Mouse (Mus musculus) heart, postnatal 14 days (tissue): ENCODE measurements around the gene Mfap2. TPM values are rescaled to one million over a fixed set of nuclear protein-coding genes. Genes with fewer than 3 reads are reported as not detected.

Source experiments
- DNase-seq, 2 experiments: peaks; one replicate each; pipeline ENCODE4 v3.0.0; 2021 to 2022
- intact Hi-C: fragments of 180-260 bp; cut with DNase I; formaldehyde crosslinking; loops from one replicate; pipeline ENCODE4 v1.15.1; 2025
- total RNA-seq, 2 experiments: library from RNA; stranded (reverse); gene quantifications; 2 replicates each; pipeline ENCODE4 v1.2.3; 2021

Mfap2 gene
- total RNA-seq, 2 experiments from 2014 or later, result 24.5 to 28.1 TPM

DNA sequence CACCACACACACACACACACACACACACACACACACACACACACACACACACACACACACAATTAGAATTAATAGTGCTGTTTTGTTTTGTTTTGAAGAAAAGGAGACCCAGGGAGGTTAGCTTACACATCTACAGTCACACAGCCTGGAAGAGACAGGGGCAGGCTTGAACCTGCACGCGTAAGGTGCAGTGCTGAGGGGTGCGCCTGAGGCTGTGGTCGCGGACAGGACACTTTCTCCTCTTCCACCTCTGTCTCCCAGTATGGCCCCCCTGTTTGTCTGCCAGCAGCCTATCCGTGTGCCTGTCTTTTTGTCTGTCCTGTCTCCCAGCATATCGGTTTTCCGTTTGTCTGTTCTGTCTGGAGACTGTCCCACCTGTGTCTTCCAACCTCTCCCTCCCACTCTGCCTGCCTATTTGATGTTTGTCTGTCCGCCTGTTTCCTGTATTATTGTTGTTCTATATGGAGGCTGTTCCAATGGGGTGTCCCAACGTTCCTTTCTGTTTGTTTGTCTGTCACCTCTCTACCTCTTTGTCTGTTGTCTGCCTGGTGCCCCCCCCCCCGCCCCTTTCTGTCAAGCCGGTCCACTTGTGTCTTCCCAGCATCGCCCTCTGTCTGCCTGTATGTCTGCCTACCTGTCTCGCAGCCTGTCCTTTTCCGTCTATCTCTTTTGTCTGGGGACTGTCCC lies 24.1 kb upstream of the Mfap2 start:
- DNase-seq, result no peak
- intact Hi-C loops, result loop anchor here (2.0 to 5.0 kb wide), 2 partner anchors 21 to 41 kb away; no protein-coding TSS in a partner anchor

DNA sequence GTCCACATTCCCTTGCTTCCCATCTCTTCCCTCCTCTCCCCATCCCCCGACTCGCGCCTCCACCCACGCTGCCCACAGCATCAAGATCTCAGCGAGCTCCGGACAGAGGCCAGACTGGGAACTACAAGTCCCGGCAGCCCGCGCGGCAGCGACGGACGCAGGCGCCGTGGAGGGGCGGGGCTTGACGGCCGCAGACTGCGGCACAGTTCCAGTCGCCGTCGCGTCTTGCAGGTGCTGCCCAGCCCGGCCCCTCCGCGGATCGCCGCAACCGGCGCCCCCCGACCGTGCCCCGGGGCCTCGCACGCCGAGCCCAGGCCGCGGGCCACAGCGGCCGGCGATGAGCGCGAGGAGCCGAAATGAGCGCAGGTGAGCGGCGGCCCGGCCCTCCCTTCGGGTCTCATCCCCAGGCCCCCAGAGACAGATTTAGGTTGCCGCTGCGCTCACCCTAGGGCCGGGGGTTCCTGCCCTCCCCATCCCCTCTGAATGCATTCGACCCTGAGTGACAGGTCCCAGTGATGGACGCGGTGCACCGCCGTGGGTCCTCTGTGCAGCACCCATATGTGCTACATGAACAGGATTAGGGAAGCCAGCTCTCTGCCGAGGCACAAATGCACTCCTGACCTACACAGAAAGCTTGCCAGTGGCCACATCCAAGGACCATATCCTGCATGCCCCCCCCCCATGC lies 23.4 kb upstream of the Mfap2 start, which contains the start of gene Atp13a2:
Gene Atp13a2 (plus strand): TSS at position 163 of the 685 bp plus-strand sequence.
- peak; percentile 92 to 95 for DNase-seq
- intact Hi-C loops, result loop anchor here (2.0 to 5.0 kb wide), 2 partner anchors 22 to 40 kb away; no protein-coding TSS in a partner anchor

DNA sequence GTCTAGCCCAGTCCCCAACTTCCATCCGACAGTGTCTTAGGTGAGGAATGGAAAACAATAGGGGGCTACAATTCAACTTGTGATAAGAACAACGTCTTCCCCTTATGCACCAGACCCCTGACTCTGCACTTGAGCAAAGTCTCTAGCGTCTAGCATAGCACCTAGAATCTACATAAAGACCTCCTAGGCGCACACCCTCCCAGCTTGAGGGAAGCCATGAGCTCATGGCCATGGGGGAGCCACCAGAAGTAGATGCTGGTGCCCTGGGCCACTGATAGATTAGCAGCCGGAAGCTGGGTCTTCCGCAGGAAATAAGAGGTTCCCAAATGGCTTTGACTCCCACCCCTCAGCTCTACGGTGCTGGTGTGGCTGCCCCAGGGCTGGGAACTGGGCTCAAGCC lies 22.7 kb upstream of the Mfap2 start:
- intact Hi-C loops, result loop anchor here (2.0 to 5.0 kb wide), 2 partner anchors 23 to 40 kb away; no protein-coding TSS in a partner anchor
- DNase-seq, result no peak

DNA sequence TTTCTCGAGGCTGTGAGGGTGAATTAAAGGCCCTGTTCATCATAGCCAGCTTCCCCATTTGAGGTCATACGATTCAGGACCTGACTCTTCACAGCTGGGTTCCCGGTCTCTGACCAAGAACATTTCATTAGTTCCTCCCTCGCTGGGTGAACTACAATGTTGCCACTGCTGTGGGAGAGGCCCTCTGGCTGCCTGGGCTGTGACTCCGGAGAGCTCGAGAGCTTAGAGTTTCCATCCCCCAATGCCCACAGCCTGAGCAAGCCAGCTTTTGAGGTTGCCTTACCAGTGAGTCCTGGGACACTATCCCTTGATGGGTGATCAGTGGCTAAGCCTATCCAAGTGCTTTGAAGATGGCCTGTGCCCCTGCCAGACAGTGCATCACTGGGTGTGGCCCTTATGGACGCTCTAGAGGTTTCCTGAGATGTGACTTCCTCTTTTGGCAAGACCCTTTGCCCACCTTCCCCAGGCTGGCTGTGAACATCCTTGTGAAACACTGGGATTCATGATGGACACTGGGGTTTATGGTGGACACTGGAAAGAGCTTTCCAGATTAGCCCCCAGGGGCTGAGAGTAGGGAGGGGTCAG lies 21.4 kb upstream of the Mfap2 start:
- intact Hi-C loops, result loop anchor here (5.0 kb wide), 1 partner anchor 39 kb away; no protein-coding TSS in a partner anchor
- DNase-seq, result no peak

DNA sequence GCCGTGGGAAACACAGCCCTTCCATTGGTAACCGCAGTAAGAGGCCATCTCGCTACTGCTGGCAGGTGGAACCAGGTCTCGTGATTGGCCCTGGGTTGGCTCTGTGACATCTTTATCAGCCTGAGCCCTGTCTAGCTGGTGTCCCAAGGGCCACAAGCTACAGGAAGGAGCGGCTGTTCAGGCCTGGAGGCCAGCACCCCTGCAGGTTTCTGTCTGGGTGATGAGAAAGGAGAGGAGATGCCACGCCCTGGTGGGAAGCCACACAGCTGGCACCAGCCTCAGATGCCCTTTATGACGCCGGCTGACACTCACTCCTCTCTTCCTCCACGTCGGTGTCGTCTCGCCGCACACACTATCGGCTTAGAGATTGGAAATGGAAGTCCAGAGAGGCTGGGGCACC lies 20.8 kb upstream of the Mfap2 start:
- intact Hi-C loops, result loop anchor here (5.0 kb wide), 1 partner anchor 38 kb away; no protein-coding TSS in a partner anchor
- DNase-seq, result no peak

DNA sequence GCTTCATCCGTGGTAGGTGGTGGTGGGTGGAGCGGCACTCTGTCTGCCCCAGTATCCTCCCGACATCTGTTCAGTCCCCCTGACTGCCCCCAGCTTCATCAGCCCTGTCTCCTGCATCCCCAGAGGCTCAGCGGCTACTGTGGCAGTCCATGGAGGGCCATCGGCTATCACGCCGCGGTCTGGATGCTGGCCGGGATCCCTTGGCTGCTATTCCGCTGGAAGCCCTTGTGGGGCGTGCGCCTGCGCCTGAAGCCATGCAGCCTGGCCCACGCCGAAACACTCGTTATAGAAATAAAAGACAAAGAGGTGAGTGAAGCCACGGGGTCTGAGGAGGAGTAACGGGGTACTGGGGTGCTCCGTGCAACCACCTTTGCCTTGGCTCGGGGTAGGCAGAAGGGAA lies 18.0 kb upstream of the Mfap2 start:
- intact Hi-C loops, result no loop called here

DNA sequence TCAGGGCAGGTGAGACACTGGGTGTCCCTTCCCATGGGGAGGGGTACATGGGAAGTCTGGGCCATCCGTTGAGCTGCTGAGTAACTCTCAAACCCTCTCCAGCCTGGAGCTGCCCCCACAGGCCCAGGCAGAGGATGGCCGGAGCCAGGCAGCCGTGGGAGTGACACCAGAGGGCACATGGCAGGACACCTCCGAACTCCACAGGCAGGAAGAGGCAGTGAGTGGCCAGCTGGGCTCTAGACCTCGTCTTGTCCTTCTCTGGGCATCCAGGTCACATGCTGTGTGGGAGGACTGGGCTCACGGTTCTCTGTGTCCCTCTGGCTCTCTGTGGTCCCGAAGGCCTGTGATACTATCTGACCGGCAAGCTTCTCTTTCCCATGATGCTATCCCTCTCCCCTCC lies 16.4 kb upstream of the Mfap2 start:
- intact Hi-C loops, result no loop called here

More for the DNA sequence above, 18.0 kb upstream of the Mfap2 start:
- no peak for DNase-seq

DNA sequence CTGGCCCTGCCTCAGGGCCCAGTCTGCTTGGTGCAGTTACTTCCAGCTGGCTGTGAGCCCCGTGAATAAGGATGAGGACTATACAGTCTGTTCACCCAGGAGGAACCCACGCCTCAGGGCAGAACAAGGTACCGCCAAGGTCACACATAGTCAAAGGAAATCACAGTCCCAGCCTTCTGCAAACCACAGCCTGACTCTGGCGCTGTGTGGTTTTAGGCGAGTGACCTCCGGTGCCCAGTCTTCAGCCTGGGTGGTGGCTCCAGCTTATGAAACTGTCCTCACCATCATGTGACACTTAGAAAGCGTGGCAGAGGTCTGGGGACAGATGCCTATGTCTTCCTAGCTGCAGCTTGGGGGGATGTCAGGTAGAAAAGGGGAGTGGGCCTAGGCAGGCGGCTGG lies 14.4 kb upstream of the Mfap2 start:
- intact Hi-C loops, result no loop called here
- no peak for DNase-seq

More for the DNA sequence above, 16.4 kb upstream of the Mfap2 start:
- DNase-seq, result no peak

DNA sequence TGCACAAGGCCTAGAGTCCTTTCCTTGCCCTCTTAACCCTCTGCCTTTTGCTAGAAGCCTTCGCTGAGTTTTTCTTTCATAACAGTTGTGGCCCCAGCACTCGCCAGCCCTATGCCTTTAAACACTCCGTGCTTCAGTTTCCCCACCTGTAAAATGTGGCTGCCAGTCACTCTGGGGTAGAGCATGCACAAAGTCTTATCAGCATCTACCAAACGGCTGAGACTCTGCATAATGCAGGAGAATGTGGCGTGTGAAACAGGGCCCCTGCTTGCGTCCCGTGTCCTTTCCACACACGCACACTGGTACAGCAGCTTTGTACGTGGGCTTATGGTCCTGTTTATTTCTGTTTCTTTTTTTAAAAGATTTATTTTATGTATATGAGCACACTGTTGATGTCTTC lies 13.4 kb upstream of the Mfap2 start:
- intact Hi-C loops, result no loop called here
- DNase-seq, result no peak

DNA sequence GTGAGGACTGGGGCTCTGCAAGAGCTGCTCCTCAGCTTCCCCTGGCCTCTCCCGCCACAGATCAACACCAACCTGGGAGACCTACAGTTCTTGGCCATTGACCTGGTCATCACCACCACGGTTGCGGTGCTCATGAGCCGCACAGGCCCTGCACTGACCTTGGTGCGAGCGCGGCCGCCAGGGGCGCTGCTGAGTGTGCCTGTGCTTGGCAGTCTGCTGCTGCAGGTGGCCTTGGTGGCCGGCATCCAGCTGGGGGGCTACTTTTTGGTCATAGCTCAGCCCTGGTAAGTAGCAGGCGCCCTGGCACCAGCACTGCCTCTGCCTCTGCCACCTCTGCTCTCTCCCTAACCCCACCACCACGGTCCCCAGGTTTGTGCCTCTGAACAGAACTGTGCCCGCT lies 4.2 kb upstream of the Mfap2 start:
- peak; percentile 52 to 63 for DNase-seq
- intact Hi-C loops, result no loop called here

DNA sequence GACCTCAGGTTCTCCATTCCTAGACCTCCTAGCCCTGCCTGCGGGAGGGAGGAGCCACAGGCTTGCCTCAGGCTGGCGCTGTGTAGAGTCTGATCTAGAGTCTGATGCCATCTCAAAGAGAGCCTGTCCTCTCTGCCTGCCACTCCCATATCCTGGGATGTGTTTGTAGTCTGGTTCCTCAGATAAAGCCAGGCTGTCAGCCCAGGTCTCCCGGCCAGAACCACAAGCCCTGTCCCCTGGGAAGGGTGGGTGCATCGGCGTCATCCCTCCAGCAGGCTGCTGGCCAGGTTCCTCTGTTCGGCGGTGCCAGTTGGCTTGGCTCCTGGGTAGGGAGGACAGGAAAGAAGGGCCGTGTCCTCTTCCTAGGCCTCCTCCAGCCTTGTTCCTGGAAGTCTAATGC lies 2.2 kb upstream of the Mfap2 start:
- intact Hi-C loops, result no loop called here
- peak; percentile 72 to 77 for DNase-seq

DNA sequence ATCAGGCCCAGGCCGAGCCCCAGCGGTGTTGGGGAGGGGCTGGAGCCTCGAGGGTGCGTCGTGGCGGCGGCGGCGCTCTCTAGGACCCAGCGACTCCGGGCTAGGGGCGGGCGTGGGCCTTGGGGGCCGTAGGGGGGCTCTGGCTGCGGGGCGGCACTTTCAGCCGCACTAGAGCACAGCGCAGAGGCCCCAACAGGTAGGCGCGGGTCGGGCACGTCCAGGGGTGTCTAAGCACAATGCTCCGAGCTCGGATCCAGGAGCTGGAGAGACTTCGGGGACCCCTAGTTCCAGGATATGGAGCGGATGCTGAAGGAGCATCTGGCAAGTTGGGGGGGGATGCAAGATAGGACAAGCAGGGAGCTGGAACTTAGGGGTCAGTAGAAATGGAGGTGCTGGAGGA lies 308 bp downstream of the Mfap2 start:
- intact Hi-C loops, result no loop called here
- peak; percentile 53 to 57 for DNase-seq

DNA sequence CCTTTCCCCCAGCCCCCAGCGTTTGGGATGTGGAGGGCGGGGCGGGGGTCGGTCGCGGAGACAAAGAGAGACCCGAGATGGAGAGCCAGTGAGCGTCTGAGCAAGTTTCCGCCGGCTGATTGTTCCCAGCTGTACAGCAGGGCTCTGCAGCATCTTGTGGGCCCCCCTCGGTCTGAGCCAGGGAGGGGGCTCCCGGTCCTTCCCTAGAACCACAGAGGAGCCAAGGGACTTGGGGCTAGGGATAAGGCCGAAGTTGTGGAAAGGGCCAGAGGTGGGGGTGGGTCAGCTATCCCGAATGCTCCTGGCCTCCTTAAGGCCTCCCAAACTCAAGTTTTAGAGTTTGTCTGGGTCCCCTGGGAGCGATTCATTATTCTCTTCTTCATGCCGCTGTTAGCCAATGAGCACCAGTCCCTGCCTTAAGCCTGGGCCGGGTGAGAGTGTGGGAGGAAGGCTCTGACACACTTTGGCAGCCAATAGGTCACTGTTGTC lies 767 bp downstream of the Mfap2 start:
- peak in 1 of 2 experiments; percentile 56 for DNase-seq
- intact Hi-C loops, result no loop called here

DNA sequence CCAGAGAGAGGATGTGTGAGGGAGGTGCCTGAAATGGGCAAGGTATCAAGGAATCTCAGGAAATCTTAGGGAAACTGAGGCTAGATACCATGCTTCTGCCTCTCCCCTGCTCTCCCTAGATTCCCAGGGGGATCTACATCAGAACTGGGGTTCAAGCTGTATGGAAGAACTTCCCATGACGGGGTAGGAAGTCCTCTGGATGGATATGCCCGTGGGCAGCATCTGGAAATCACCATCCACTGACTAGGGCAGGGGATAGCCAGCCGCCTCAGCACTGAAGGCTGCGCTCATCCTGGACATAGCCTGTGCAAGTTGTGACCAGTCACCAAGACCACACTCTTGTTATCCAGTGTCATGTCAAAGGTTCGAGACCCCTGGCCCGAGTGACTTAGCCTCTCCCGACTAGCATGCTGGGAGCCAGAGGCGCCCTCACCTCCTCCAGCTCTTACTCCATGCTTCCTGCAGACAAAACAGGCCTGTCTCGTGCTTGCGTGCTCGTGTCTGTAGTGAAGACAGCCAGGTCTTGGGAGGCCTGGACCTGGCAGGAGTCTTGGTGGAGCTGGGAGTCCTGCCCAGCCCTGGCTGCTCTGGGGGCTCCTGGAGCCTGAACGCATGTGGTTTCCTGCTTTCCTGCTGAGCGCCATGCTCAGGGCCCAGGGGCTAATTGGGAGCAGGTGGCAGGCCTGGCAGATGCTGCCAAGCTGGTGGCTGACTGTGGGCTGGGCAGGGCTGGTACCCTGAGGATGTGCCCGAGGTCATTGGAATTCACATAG lies 1.5 kb downstream of the Mfap2 start:
- intact Hi-C loops, result no loop called here
- DNase-seq, result peak; percentile 49 to 51

DNA sequence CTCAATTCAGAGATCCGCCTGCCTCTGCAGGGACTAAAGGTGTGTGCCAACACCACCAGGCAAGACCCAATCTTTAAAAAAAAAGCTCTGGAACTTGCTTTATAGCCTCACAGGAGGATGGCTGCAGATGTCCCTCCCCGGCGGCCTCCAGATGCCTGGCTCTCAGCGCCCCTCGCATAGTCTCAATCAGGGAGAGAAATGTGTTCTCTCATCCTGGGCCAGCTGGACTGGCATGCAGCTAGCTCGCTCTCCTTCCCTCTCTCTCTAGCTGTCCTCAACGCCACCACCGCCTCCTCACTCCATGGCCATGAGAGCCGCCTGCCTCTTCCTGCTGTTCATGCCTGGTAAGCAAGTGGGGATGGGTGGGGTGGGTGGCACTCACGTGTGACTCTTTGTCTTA lies 2.3 kb downstream of the Mfap2 start:
- intact Hi-C loops, result no loop called here
- DNase-seq, result no peak

DNA sequence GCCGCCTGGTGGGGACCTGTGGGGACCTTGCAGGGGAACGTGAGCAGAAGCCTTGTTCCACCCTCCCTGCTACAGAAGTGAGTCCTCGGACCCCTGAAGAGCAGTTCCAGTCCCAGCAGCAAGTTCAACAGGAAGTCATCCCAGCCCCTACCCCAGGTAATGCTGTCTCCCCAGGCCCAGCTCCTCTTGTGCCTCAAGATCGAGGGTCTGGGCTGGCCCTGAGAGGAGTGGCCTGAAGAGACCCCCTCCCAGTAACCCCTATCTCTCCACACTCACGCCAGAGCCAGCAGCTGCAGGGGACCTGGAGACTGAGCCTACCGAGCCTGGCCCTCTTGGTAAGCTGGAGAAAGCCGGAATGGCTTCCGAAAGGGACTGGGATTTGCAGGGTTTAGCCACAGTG lies 3.9 kb downstream of the Mfap2 start:
- DNase-seq, result no peak
- intact Hi-C loops, result no loop called here

DNA sequence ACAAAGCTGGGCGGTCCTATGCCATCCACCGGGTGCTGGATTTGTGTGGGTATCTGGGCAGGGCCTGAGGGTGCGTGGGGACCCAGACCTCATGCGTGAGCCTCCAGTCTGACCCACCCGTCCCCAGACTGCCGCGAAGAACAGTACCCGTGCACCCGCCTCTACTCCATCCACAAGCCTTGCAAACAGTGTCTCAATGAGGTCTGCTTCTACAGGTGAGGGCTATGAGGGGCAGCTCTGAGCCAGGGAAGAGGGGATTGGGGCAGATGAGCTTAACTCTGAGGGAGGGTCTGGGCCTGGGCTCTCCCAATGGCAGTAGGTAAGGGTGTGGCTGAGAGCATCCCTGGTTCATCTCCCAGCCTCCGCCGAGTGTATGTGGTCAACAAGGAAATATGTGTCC lies 4.6 kb downstream of the Mfap2 start:
- intact Hi-C loops, result no loop called here

DNA sequence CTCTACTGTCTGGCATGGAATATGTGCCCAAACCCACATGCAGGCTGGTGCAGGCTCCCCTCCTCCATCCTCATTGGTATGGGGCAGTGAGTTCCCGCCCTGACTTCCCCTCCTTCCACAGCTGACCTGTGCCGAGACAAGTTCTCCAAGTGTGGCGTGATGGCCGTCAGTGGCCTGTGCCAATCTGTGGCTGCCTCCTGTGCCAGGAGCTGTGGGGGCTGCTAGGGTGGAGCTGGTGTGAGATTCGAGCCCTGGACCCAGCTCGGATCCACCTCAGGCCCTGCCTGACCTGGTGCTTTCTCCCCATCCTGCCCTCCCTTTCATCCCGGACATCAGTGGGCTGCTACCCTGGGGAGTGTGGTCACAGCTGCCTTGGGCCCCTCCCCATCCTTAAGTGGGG lies 5.1 kb downstream of the Mfap2 start:
- intact Hi-C loops, result no loop called here
- peak in 1 of 2 experiments; percentile 48 for DNase-seq

More for the DNA sequence above, 4.6 kb downstream of the Mfap2 start:
- DNase-seq, result no peak

DNA sequence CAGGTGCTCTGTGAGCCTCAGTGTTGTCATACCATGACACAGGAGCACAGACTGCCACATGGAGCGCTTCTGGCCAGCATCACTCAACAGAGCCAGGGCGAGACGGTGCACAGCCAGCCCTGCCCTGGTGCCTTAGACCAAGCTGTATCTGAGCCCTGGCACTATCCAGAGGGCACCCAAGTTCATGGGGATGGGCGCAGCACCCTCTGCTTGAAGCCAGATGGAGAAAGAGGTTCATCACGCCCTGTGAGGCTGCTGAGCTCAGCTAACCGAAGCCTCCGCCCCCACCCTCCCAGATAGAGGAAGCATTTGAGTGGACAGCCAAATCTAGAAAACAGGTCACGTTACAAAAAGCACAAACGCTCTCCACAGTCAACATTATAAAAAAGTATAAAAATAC lies 6.1 kb downstream of the Mfap2 start:
- peak in 1 of 2 experiments; percentile 41 for DNase-seq
- intact Hi-C loops, result no loop called here

DNA sequence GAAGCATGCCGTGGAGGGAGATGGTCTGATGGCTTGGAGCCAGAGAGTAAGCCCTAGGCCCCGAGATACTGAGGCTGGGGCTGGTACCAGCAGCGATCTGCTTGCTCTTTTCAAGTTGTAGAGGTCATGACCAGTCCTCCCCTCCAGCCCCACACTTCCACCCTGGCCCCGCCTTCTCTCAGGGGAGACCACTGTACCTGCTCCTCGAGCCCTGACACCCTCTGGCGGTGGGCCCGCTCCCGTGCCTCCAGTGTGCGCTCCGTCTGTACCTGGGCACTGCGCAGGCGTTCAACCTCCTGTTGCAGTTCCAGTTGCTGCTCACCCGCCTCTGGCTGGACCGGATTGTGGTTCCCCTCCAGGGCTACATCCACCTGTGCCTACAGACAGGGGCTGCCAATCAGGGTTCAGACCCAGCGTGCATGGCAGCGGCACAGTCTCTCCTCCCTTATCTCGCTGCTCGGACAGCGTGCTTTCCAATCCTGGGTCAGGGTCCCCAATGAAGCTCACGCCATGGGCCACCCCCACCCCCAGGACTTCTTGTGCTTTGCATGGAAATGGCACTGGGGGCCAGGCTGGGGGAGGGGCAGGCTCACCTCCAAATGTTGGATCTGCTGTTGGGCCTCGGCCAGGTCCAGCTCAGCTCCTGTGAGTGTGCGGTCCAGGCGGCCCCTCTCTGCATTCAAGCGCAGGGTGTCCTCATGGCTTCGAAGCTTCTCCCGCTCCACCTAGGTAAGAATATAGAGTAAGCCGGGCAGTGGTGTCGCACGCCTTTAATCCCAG lies 7.6 kb downstream of the Mfap2 start:
- DNase-seq, result no peak
- intact Hi-C loops, result no loop called here
